In genomic region chr2:35337419-35337818, GRCm38 (mm10) we compare ENCODE assay signal across 8 mouse cellular contexts. TPM values are rescaled to one million over a fixed set of nuclear protein-coding genes. Genes with fewer than 3 reads are reported as not detected.
DNase-seq lines count a peak whose midpoint lies in the region; ATAC-seq and TF ChIP-seq lines count a peak whose summit lies in the region.

No protein-coding gene starts in this region.

- H3K27ac ChIP-seq in ES-Bruce4 (ENCODE audit: insufficient read depth, low read length), result no peak overlapping the region
- H3K27ac ChIP-seq in cortical plate, adult 2 months (ENCODE audit: insufficient read depth, low read length), result 0 out of 2 replicates have a peak overlapping the region, but pooled peaks have one; percentile 15
- peak overlapping the region; percentile 77 for H3K27ac ChIP-seq in heart, embryonic 16.5 days (ENCODE audit: low read length)
- peak overlapping the region; percentile 98 for H3K27ac ChIP-seq in liver, embryonic 11.5 days (ENCODE audit: low read depth, low read length)
- H3K27ac ChIP-seq in neural tube, embryonic 15.5 days (replicated peaks), result peak overlapping the region; percentile 85

- TF ChIP-seq EP300 in ES-Bruce4 (IDR thresholded peaks at IDR 0.05; ENCODE audit: insufficient read depth, low read depth, low read length), result no peak

- no peak for DNase-seq in liver, embryonic 11.5 days (ENCODE audit: low spot score)
- DNase-seq in left cerebral cortex, postnatal 10 days (ENCODE audit: extremely low spot score in 1 of 2, low spot score in 2 of 2), result no peak
- DNase-seq in cerebellum, postnatal 14 days, result no peak
- no peak for DNase-seq in testis, postnatal 10 days (ENCODE audit: low spot score)

- no peaks in the 10 kb centered on the region for H3K4me1 ChIP-seq in ES-Bruce4 (ENCODE audit: control insufficient read depth, insufficient read depth, low read length)
- H3K4me1 ChIP-seq in cortical plate, adult 2 months (ENCODE audit: control insufficient read depth, insufficient read depth, low read length), result no peaks in the 10 kb centered on the region
- peaks cover 15% of the 10 kb centered on the region for H3K4me1 ChIP-seq in heart, embryonic 16.5 days (ENCODE audit: control insufficient read depth, insufficient read depth, low read length)
- peaks cover 39% of the 10 kb centered on the region for H3K4me1 ChIP-seq in liver, embryonic 11.5 days (replicated peaks; ENCODE audit: control insufficient read depth, insufficient read depth, low read length)
- H3K4me1 ChIP-seq in neural tube, embryonic 15.5 days, result peaks cover 19% of the 10 kb centered on the region

- H3K9me3 ChIP-seq in ES-Bruce4 (replicated peaks; ENCODE audit: control insufficient read depth, insufficient read depth, low read length, poor library complexity, severe bottlenecking), result no peaks in the 10 kb centered on the region
- no peaks in the 10 kb centered on the region for H3K9me3 ChIP-seq in heart, embryonic 16.5 days (replicated peaks; ENCODE audit: control insufficient read depth, low read length)
- no peaks in the 10 kb centered on the region for H3K9me3 ChIP-seq in liver, embryonic 11.5 days (ENCODE audit: control insufficient read depth, low read length)
- H3K9me3 ChIP-seq in neural tube, embryonic 15.5 days (replicated peaks), result no peaks in the 10 kb centered on the region

- 56% methylated on average over 10 of the region's 10 CpGs for WGBS in heart, embryonic 16.5 days
- 61% methylated on average over 10 of the region's 10 CpGs for WGBS in liver, embryonic 11.5 days
- 44% methylated on average over 10 of the region's 10 CpGs for WGBS in neural tube, embryonic 15.5 days

- H3K27me3 ChIP-seq in ES-Bruce4 (ENCODE audit: control insufficient read depth, insufficient read depth, low read length, poor library complexity, severe bottlenecking), result no peaks in the 10 kb centered on the region
- no peaks in the 10 kb centered on the region for H3K27me3 ChIP-seq in heart, embryonic 16.5 days (ENCODE audit: control insufficient read depth, insufficient read depth, low read length)
- no peaks in the 10 kb centered on the region for H3K27me3 ChIP-seq in liver, embryonic 11.5 days (replicated peaks; ENCODE audit: control insufficient read depth, insufficient read depth, low read length)
- H3K27me3 ChIP-seq in neural tube, embryonic 15.5 days (replicated peaks), result no peaks in the 10 kb centered on the region

- intact Hi-C loops in left cerebral cortex, postnatal 10 days (cut with DNase I), result no loop called here

- peak overlapping the region; percentile 78 for H3K4me2 ChIP-seq in heart, embryonic 16.5 days (ENCODE audit: low read depth, low read length)
- H3K4me2 ChIP-seq in liver, embryonic 11.5 days, result peak overlapping the region; percentile 91
- H3K4me2 ChIP-seq in neural tube, embryonic 15.5 days, result peak overlapping the region; percentile 91

- peak overlapping the region; percentile 47 for H3K4me3 ChIP-seq in ES-Bruce4 (ENCODE audit: low read depth, low read length)
- H3K4me3 ChIP-seq in cortical plate, adult 2 months (ENCODE audit: insufficient read depth, low read length), result peak overlapping the region; percentile 54; the same call in 1 of the 2 replicates
- peak overlapping the region; percentile 74 for H3K4me3 ChIP-seq in heart, embryonic 16.5 days (ENCODE audit: low read length)
- H3K4me3 ChIP-seq in liver, embryonic 11.5 days (ENCODE audit: low read depth, low read length), result peak overlapping the region; percentile 83
- H3K4me3 ChIP-seq in neural tube, embryonic 15.5 days (replicated peaks), result peak overlapping the region; percentile 70

- no peak overlapping the region for H3K9ac ChIP-seq in ES-Bruce4 (ENCODE audit: low read depth, poor library complexity, severe bottlenecking)
- H3K9ac ChIP-seq in heart, embryonic 16.5 days (ENCODE audit: low read length), result peak overlapping the region; percentile 56
- H3K9ac ChIP-seq in liver, embryonic 11.5 days (ENCODE audit: low read depth, low read length), result peak overlapping the region; percentile 92
- peak overlapping the region; percentile 70 for H3K9ac ChIP-seq in neural tube, embryonic 15.5 days (replicated peaks)

- no peaks in the 10 kb centered on the region for H3K36me3 ChIP-seq in ES-Bruce4 (ENCODE audit: control insufficient read depth, insufficient read depth, low read length, poor library complexity, severe bottlenecking)
- H3K36me3 ChIP-seq in heart, embryonic 16.5 days (ENCODE audit: control insufficient read depth, insufficient read depth), result no peaks in the 10 kb centered on the region
- no peaks in the 10 kb centered on the region for H3K36me3 ChIP-seq in liver, embryonic 11.5 days (ENCODE audit: control insufficient read depth, insufficient read depth, low read length)
- no peaks in the 10 kb centered on the region for H3K36me3 ChIP-seq in neural tube, embryonic 15.5 days

- no peak for TF ChIP-seq CTCF in ES-Bruce4 (IDR thresholded peaks at IDR 0.05; ENCODE audit: low read depth, low read length)
- no peak for TF ChIP-seq CTCF in cortical plate, adult 2 months (IDR thresholded peaks at IDR 0.05; ENCODE audit: extremely low read depth, insufficient read depth, low read length)

- TF ChIP-seq POLR2A in ES-Bruce4 (IDR thresholded peaks at IDR 0.05; ENCODE audit: insufficient read depth, low read length), result no peak
- no peak for TF ChIP-seq POLR2A in cortical plate, adult 2 months (IDR thresholded peaks at IDR 0.05; ENCODE audit: extremely low read depth, insufficient read depth, low read length)

- ATAC-seq in heart, embryonic 16.5 days (replicated peaks; ENCODE audit: extremely low read depth, insufficient read depth, low FRiP score), result no peak
- no peak for ATAC-seq in liver, embryonic 11.5 days (replicated peaks; ENCODE audit: low FRiP score)
- ATAC-seq in neural tube, embryonic 15.5 days (ENCODE audit: low FRiP score), result peak; percentile 10; the same call in 1 of the 2 replicates

RNA-seq across cellular contexts. Expression of gene Stom, which starts 0.6 kb away (rescaled TPM):
- 16.3 and 17.9 TPM in 2 replicates for polyA plus RNA-seq in ES-Bruce4 (2011; ENCODE audit: insufficient read depth, insufficient read length, low read depth, missing spikeins)
- polyA plus RNA-seq in cortical plate, adult 2 months (2012; rRNA removed), result 12.7 and 14.7 TPM in 2 replicates
- polyA plus RNA-seq in heart, embryonic 16.5 days (2015; fragmentation: Nextera tagmentation; extraction: Ambion mirVana), result 61.1 and 64.2 TPM in 2 replicates
- polyA plus RNA-seq in liver, embryonic 11.5 days (2014; fragmentation: Nextera tagmentation; extraction: Ambion mirVana), result 87.7 and 97.0 TPM in 2 replicates
- polyA plus RNA-seq in neural tube, embryonic 15.5 days (2015; fragmentation: Nextera tagmentation; extraction: Ambion mirVana), result 17.6 and 27.4 TPM in 2 replicates
- 1 to 10 TPM; 6.5 to 7.5 TPM for total RNA-seq in left cerebral cortex, postnatal 10 days (2021)

RNA-seq across cellular contexts. Expression of gene 4930568D16Rik, which starts 30.1 kb away (rescaled TPM):
- not detected in 2 replicates for polyA plus RNA-seq in ES-Bruce4 (2011; ENCODE audit: insufficient read depth, insufficient read length, low read depth, missing spikeins)
- polyA plus RNA-seq in cortical plate, adult 2 months (2012; rRNA removed), result not detected in 2 replicates
- polyA plus RNA-seq in heart, embryonic 16.5 days (2015; fragmentation: Nextera tagmentation; extraction: Ambion mirVana), result not detected in 2 replicates
- not detected in 2 replicates for polyA plus RNA-seq in liver, embryonic 11.5 days (2014; fragmentation: Nextera tagmentation; extraction: Ambion mirVana)
- polyA plus RNA-seq in neural tube, embryonic 15.5 days (2015; fragmentation: Nextera tagmentation; extraction: Ambion mirVana), result not detected in 2 replicates
- total RNA-seq in left cerebral cortex, postnatal 10 days (2021), result not detected

RNA-seq across cellular contexts. Expression of gene 4930402F06Rik, which starts 59.6 kb away (rescaled TPM):
- polyA plus RNA-seq in ES-Bruce4 (2011; ENCODE audit: insufficient read depth, insufficient read length, low read depth, missing spikeins), result not detected in 2 replicates
- polyA plus RNA-seq in cortical plate, adult 2 months (2012; rRNA removed), result not detected in 2 replicates
- not detected in 2 replicates for polyA plus RNA-seq in heart, embryonic 16.5 days (2015; fragmentation: Nextera tagmentation; extraction: Ambion mirVana)
- polyA plus RNA-seq in liver, embryonic 11.5 days (2014; fragmentation: Nextera tagmentation; extraction: Ambion mirVana), result not detected in 2 replicates
- polyA plus RNA-seq in neural tube, embryonic 15.5 days (2015; fragmentation: Nextera tagmentation; extraction: Ambion mirVana), result not detected in 2 replicates
- not detected for total RNA-seq in left cerebral cortex, postnatal 10 days (2021)
